Mouse (Mus musculus): ENCODE results near the gene Slc29a1.

Gene Slc29a1

DNA sequence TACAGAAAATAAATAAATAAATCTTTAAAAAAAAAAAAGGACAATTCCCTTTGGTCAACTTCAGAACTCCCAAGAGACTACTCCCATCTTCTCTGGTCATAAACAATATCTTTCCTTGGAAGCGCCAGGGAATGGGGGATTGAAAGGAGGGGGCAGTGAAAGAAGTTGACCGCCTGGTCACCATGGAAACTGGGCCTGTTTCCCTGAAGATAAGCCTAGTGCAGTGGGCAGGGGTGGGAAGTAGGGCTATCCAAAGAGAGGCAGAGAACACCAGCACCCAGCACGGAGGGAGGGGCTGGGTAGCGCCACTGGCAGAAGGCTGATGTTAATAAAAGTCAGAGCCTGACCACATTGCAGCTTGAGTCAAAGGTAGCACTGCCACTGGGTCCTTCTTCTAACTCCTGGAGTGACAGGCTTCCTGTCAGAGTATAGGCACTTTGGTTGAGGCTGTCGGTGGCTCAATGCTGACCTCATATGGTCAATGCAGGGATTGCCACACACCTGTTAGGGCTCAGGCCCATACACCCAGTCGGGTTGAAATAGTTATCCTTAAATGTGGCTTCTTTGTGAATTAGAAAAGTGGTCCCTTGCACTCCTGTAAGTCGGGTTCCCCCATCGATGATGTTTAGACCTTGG lies 47.5 kb downstream of the Slc29a1 start:
- peak; percentile 93 for DNase-seq (ENCODE audit: low read depth, low spot score)

DNA sequence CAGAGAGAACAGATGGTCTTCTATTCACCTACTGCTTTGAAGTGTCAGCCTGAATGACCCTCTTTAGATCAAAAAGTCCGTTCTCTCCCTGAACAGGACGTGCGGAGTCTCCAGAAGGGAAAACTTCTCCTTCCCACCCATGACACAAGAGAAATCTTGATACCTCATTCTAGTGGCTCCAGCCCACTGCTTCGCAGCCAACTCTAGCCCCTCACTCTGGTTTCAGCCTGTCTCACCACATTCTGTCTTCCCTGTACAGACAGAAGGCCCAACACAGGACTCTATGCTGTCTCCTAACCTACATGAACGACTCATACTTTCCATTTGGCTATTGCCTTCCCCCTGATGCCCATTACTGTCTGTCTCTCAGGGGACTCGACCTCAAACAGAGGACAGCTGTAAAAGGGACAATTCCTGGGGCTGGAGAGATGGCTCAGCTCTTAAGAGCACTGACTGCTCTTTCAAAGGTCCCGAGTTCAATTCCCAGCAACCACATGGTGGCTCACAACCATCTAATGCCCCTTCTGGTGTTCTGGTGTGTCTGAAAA lies 48.1 kb downstream of the Slc29a1 start:
- no peak for DNase-seq (ENCODE audit: low read depth, low spot score)

DNA sequence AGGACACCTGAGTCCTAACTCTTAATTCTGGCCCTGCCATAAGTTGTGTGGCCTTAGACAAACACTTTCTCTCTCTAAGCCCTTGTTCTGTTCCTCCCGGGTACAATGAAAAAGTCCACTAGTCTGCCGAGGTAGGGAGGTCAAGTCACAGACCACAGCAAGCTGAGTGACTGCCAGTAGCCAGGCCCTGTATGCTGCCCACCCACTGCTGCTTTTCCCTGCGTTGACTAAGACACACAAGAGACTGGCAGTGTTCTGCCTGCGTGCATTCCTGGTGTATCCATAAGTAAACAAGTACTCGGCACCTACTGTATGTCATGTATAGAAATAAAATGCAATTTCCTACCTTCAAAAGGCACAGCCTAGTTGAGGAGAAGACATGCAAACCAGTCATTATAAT lies 49.2 kb downstream of the Slc29a1 start:
- DNase-seq (ENCODE audit: low read depth, low spot score) = no peak

DNA sequence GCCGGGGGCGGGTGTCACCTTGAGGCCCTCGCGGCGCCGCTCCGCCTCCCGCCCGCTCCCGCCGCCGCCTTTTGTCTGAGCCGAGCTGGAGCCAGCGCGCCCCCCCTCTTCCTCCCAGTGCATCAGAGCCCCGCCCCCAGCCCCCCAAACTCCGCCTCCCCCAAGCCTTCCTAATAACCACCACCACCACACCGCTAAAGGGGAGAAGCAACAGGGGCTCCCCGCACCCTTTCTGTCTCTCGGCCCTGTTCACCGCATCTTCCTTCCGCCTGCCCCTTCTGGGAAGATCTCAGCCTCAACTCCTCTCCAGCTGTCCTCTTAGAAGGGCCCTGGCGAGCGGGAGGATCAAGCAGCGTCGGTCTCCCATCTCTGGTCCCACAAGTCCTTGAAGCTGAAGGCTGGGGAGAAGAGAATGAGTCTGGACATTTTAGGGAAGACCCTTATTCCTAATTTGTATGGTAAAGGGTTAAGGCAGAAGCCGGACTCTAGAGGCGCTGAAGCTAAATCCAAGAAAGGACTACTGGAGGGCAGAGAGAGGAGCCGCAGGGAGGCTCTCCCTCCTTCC lies 49.7 kb downstream of the Slc29a1 start, which contains the start of gene Tmem151b:
TSS of gene Tmem151b (minus strand) at position 61 of the 565 bp plus-strand sequence.
- DNase-seq (ENCODE audit: low read depth, low spot score) = peak; percentile 62

DNA sequence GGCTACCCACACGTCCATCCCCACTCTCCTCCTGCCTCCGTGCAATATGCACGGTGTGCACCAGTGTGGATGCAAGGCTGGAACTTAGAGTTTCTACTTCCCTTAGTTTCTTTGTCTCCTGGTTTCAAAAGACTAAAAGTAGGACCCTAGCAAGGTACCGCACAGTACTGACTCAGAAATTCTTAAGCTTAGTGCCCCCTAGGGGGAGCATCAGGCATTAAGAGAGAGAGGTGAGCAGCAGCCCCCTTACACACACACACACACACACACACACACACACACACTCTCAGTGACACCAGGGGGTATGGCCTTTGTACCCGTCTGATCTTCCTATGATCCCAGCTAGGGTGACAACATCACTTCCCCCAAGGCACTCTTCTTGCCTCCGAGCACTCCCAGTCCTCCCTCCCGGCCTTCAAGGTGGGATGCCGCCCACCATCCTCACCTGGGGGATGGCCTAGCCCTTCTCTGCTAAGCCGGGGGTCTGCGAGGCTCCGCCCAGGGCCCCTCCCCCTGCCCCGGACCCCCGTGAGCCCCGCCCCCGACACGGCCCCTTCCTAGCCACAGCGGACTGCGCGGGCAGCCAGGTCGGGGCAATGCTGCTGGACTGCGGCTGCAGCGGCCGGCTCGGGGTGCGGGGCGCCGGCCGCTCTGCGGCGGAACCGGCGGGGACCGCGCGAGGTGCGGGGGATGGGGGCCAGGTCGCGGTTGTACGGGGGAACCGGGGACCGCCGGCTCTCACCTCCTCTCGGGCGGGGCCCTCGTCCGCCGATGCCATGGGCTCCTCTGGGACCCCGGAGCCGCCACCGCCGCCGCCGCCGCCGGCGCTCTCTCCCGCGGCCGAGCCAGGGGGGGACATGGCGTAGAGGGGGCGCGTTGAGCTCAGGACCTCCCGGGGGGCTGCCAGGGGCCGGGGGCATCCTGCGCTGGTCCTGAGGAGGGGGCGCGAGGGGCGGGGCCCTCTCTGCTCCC lies 50.6 kb downstream of the Slc29a1 start:
- DNase-seq (ENCODE audit: low read depth, low spot score) = peak; percentile 51

DNA sequence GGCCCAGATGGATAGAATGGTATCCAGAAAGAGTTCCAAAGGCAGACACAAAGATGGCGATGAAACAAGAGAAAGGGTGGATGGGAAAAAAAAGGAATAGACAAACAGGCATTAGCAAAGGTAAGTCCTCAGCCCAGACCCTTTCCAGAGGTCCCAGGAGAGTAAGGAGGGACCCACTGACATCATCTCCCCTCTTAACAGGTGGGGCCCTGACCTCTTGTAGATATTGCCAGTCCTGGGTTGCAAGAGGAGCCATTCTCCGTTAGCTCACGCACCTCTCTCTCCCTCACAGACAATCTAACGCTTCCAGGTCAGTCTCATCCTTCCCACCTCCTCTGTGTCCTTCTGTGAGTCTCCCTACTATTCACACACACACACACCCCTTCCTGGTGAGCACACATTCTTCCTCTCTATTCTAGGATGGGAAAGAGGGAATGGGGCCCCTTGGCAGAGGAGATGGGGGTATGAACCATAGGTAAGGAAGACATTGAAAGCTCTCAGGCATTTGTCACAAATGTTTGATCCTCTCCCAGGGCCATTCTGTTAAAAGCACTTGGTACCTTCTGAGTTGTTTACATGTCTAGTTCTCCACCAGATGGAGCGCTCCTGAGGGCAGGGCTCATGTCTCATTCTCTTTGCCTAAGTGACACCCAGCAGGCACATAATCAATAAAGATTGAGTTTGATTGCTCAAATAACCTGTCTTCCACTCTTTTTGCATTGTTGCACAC lies 51.8 kb downstream of the Slc29a1 start:
- no peak for DNase-seq (ENCODE audit: low read depth, low spot score)

DNA sequence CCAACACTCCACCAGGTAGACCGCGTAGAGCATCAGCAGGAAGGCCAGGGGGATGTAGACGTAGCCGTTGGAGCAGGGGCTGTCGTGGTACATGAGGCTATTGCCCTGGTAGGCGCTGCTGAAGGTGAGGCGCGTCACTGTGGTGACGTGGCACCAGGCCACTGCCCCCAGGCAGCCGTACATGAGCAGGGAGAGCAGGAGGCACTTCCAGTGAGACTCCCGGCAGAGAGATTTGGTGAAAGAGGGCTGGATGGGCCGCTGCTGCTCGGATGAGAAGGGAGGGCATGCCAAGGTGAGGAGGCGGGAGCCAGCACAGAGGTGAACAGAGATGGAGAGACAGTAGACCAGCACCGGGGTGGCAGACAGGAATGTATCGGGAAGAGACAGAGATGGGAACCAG lies 52.5 kb downstream of the Slc29a1 start:
- no peak for DNase-seq (ENCODE audit: low read depth, low spot score)

DNA sequence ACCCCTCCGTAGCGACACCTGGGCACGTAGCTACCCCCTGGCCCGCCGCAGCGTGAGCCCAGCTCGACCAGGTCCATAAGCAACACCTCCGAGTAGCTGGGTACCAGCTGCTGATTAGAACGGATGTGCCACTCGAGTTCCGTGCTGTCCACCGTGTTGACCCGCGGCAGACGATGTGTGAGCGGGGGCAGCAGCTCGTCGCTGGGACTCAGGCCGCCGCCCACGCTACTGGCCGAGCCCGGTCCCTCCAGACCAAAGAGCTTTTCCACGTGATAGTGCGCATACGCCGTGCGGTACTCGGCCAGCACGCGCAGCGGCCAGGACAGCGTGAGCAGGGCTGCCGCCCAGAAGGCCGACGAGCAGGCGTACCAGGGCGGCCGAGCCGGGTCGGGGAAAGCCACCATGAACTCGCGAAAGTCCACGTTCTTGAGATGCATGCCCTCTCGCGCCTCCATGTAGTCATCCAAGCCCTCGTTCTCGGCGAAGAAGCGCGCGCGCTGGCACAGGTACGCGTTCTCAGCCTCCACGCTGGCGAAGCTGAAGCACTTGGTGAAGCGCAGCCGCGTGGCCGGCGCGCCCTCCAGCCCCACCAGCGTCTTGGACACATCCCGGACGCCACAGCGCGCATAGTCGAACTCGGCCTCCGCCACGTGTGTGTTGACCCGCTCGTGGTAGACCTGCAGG lies 54.0 kb downstream of the Slc29a1 start:
- no peak for DNase-seq (ENCODE audit: low read depth, low spot score)

DNA sequence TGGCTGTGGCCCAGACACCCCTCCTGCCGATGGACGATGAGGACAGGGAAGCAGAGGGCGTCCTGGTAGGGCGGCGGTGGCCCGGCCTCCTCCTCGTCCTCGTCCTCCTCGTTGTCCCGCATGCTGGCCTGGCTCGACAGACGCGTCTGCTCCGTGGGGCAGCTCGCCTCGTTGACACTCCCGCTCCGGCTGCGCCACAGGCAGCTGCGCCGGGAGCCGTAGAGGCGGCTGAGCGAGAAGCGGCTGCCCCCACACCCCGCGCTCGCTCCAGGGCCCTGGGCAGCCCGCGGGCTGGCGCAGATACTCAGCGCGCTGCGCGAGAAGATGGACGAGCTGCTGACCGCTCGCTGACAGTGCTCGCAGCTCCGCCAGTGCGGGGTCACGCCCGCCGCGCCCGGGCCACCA lies 54.5 kb downstream of the Slc29a1 start:
- DNase-seq (ENCODE audit: low read depth, low spot score) = no peak

DNA sequence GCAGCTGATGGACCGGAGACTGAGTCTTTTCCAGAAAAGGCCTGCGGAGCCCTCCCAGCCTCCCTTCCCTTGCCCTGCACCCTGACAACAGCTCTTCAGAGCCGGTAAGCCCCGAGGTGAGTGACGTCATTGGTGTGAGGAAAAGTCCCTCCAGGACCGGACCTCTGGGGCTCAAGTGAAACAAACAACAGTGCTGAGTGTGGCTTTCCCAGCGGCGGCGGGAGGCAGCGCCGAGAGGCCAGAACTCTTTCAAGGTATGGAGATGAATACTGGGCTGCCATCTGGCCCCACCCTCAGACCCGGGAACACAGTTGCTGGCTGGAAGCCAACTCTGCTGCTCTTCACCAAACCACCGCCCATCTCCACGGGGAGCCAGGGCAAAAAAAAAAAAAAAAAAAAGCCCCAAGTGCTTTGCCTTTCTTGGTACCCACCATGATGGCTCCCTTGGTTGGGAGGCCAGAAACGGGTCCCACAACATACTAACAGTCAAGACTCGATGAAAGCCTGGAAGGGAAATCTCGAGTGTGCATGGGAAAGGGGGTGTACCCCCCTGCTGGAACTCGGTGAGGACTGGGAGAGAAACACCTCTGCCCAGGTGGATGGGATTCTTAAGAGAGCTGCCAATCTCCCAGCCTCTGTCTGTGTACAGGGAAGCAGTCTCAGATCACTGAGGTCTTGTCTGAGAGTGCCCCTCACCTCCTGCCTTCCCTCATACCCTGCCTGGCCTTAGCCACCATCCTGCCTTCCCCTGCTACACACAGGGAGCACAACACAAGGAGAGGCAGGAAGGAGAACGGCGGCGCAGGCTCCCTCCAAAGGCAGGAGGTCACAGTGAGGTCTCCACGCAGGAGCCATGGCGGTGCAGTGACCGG lies 55.2 kb downstream of the Slc29a1 start:
- DNase-seq (ENCODE audit: low read depth, low spot score) = no peak

DNA sequence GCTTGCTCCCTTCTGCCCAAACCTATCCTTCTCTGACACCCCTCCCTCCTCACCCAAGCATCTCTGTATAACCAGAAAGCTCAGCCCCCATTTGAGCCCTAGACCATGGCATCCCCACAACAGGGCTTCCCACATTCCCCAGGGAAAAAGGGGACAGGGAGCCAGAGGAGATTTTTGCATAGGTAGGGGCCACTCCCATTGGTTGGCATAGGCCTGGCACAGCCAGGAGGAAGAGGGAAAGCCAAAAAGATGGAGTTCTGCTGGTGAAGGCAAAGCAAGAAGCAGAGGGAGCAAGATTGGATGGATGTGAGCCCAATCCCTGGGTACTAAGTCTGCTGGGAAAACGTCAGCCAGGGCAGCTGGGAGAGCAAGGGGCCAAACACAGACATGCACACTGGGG lies 56.3 kb downstream of the Slc29a1 start:
- DNase-seq (ENCODE audit: low read depth, low spot score) = no peak

DNA sequence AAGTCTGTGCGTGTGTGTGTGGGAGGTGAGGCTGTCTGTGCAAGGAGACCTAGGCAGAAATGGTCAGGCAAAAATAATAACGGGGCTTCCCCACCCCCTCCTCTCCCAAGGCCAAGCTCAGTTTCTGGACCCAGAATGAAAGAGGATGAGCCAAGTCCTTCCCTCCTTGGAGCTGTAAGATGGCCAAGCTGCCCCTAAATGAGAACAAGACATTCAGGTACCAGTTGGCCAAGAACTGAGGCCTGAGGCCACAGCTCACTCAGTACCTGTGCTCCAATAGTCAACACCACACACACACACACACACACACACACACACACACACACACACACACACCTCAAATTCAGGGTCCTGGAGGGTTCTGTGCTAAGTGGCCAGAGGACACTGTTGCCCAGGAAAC lies 56.7 kb downstream of the Slc29a1 start:
- no peak for DNase-seq (ENCODE audit: low read depth, low spot score)

DNA sequence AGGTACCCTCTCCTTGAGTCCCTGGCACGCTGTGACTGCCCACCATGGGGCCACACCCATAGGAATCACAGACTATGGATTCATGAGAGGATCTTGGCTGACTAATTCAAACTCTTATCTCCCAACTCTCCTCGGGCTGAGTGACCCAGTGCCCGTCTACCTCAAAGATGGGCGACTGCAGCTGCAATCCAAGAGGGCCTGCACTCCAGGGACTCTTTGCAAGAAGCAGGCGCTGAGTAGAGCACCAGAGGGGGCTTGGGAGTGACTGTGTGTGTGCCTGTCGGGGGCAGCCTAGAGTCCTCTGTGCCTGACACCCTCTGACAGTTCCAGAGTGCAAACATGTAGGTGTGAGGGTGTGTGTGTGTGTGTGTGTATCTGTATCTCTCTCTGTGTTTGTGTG lies 57.3 kb downstream of the Slc29a1 start:
- DNase-seq (ENCODE audit: low read depth, low spot score) = no peak

DNA sequence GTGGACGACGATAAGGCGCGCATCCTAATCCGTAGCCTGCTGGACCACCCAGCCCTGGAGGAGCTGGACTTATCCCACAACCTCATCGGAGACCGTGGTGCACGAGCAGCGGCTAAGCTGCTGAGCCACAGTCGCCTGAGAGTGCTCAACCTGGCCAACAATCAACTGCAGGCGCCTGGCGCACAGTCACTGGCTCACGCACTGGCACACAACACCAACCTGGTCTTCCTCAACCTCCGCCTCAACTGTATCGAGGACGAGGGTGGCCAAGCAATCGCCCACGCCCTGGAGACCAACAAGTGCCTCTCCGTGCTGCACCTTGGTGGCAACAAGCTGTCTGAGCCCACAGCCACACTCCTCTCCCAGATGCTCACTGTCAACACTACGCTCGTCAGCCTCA lies 59.7 kb downstream of the Slc29a1 start:
- no peak for DNase-seq (ENCODE audit: low read depth, low spot score)

DNA sequence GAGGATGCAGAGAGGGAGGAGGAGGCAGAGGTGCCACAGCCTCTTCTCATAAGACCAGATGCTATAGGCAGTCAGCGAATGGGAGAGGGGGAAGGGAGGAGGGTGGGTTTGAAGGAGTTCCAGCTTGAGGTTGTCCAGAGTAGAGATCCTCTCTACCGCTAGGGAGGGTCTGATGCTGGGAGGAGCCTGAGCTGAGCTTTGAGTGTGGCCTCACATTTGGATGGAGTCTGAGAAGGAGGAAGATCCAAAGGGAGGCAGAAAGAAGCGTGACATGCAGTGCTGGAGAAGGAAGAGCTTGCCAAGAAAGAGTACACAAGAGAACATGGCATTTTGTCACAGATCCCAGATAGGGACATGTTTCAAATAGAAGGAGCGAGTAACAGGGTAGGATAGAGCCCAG lies 61.0 kb downstream of the Slc29a1 start:
- DNase-seq (ENCODE audit: low read depth, low spot score) = no peak

DNA sequence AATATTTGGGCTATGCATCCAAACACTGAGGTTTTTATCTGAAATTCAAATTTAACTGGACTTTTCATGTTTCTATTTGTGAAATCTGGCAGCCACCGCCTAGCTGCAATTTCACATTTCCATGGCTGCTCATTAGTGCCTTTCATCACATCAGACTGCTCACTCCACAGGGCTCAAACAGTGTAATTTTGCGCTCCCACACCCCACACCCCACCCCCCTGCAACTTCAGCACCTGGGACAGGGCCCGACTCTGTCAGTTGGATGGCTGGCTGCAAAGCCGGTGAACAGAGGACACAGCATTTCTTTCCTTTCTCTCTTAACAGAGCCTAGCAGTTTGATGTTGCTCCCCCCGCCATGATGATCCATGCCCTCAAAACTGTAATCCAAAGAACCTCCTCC lies 63.1 kb downstream of the Slc29a1 start:
- no peak for DNase-seq (ENCODE audit: low read depth, low spot score)

All from CD4-positive, CD25-positive, alpha-beta regulatory T cell, adult 2 months (primary cell).